Mouse (Mus musculus) thymus, adult 2 months (tissue): ENCODE measurements around the gene Erp44.

Experiments
- CTCF ChIP-seq: fragments of 200-500 bp; IDR thresholded peaks from 2 replicates; pipeline ENCODE4 v1.5.1; 2012; ENCODE audit warnings: mild to moderate bottlenecking, control low read depth, low read length, moderate library complexity, borderline replicate concordance; ENCODE audit not compliant: control insufficient read depth, poor library complexity, insufficient read depth; ENCODE audit errors: extremely low read depth
- POLR2A ChIP-seq: fragments of 200-500 bp; IDR thresholded peaks from 2 replicates; pipeline ENCODE4 v1.6.1; 2012; ENCODE audit warnings: mild to moderate bottlenecking, low read length, control low read depth, moderate library complexity; ENCODE audit not compliant: control insufficient read depth, poor library complexity, insufficient read depth; ENCODE audit errors: extremely low read depth

GRCm38 (mm10) chr4:48225173-48225572, 54.2 kb downstream of the Erp44 start:
- TF ChIP-seq CTCF (no peak), POLR2A (no peak)
